Mouse (Mus musculus) embryonic facial prominence, embryonic 15.5 days (tissue): ENCODE measurements around the gene Tmem53. TPM values are rescaled to one million over a fixed set of nuclear protein-coding genes. Genes with fewer than 3 reads are reported as not detected.
"Not testable (repeated sequence)": the region's sequence is repeated elsewhere in the genome, so short reads cannot be mapped to it uniquely, and the experiment has no call there.

ENCODE experiments used
- ATAC-seq: fragments of 200-750 bp; cut with Nextera tagmentation; 2 replicates; pipeline ENCODE4 v1.8.0; 2017; ENCODE audit warnings: low read depth, moderate TSS enrichment; ENCODE audit not compliant: insufficient number of reproducible peaks, low FRiP score, low TSS enrichment
- H3K27ac ChIP-seq: fragments of 300-500 bp; sonication (generic); replicated peaks from 2 replicates; pipeline ENCODE4 v1.5.1; 2015; ENCODE audit warnings: mild to moderate bottlenecking, inconsistent platforms
- H3K27me3 ChIP-seq: fragments of 300-500 bp; sonication (generic); 2 replicates; pipeline ENCODE4 v1.6.1; 2015; ENCODE audit warnings: inconsistent platforms
- H3K36me3 ChIP-seq: fragments of 300-500 bp; sonication (generic); 2 replicates; pipeline ENCODE4 v1.6.1; 2015; ENCODE audit warnings: mild to moderate bottlenecking, inconsistent platforms
- H3K4me1 ChIP-seq: fragments of 300-500 bp; sonication (generic); 2 replicates; pipeline ENCODE4 v1.6.1; 2015; ENCODE audit warnings: inconsistent platforms
- H3K4me2 ChIP-seq: fragments of 300-500 bp; sonication (generic); replicated peaks from 2 replicates; pipeline ENCODE4 v1.6.1; 2015; ENCODE audit warnings: mild to moderate bottlenecking, inconsistent platforms
- H3K4me3 ChIP-seq: fragments of 300-500 bp; sonication (generic); replicated peaks from 2 replicates; pipeline ENCODE4 v1.5.1; 2015; ENCODE audit warnings: mild to moderate bottlenecking, inconsistent platforms
- H3K9ac ChIP-seq: fragments of 300-500 bp; sonication (generic); 2 replicates; pipeline ENCODE4 v1.6.1; 2015; ENCODE audit warnings: inconsistent platforms
- H3K9me3 ChIP-seq: fragments of 300-500 bp; sonication (generic); replicated peaks from 2 replicates; pipeline ENCODE4 v1.6.1; 2016; ENCODE audit warnings: inconsistent platforms
- WGBS: fragments of 180-500 bp; shearing (Covaris S2); methylation state at CpG from one replicate; pipeline ENCODE4 v1.1.7; 2015; 5-methylcytosine and 5-hydroxymethylcytosine counted together
- polyA plus RNA-seq: library from polyadenylated mRNA; unstranded; fragments of >200 nt; fragmentation: Nextera tagmentation; extraction: Ambion mirVana; gene quantifications from 2 replicates; pipeline ENCODE4 v1.2.1, GENCODE M21; 2015

Tmem53 gene
- polyA plus RNA-seq, 1 experiment from 2014 or later, result 24.6 TPM

DNA sequence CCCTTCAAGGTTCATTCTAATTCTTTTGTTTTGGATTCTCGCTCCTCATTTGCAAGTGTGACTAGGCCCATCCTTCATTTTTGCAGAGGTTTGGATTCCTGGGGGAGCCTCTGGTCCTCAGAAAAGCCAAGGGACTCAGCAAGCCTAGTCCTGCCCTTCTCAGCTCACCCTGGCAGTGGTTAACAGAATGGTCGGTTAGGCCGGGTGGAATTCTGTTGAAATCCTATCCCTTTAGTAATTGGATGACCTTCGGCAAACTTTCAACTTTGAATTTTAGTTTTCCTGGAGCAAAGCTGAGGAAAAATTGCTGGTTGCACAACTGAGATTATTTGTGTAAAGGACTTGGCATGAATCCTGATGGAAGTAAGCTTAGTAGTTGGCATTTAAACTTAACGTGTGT lies 600 bp downstream of the Tmem53 start:
- WGBS, result 3% methylated on average over 5 of the region's 5 CpGs
- peak; percentile 41; the same call in 1 of the 2 replicates for ATAC-seq
- peak overlapping the region; percentile 94 for H3K27ac ChIP-seq

DNA sequence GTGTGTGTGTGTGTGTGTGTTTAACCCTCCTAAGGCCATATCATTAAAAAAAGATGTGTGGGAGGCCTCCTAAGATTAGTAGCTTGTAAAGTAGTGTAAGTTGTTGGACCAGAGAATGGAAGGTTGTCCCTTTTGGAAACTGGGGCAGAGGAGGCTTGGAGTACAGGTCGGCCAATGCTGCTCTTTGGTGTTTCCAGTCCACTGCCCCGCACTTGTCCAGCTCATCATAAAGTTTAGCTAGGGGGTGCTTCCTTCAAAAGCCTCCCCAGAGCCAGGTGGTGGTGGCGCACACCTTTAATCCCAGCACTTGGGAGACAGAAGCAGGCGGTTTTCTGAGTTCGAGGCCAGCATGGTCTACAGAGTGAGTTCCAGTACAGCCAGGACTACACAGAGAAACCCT lies 1.0 kb downstream of the Tmem53 start:
- ATAC-seq, result no peak
- Histone ChIP-seq H3K9ac (no peak overlapping the region), H3K4me3 (peak overlapping the region; percentile 64), H3K36me3 (no peaks in the 10 kb centered on the region), H3K27ac (peak overlapping the region; percentile 94), H3K9me3 (no peaks in the 10 kb centered on the region), H3K4me2 (peak overlapping the region; percentile 74), H3K4me1 (peaks cover 34% of the 10 kb centered on the region), H3K27me3 (no peaks in the 10 kb centered on the region)
- 75% methylated on average over 5 of the region's 5 CpGs for WGBS

More for the DNA sequence above, 600 bp downstream of the Tmem53 start:
- peak overlapping the region; percentile 74 for H3K4me2 ChIP-seq
- H3K36me3 ChIP-seq, result no peaks in the 10 kb centered on the region
- no peaks in the 10 kb centered on the region for H3K9me3 ChIP-seq
- peak overlapping the region; percentile 51; the same call in 1 of the 2 replicates for H3K9ac ChIP-seq
- no peaks in the 10 kb centered on the region for H3K27me3 ChIP-seq
- H3K4me1 ChIP-seq, result peaks cover 34% of the 10 kb centered on the region
- H3K4me3 ChIP-seq, result peak overlapping the region; percentile 64

DNA sequence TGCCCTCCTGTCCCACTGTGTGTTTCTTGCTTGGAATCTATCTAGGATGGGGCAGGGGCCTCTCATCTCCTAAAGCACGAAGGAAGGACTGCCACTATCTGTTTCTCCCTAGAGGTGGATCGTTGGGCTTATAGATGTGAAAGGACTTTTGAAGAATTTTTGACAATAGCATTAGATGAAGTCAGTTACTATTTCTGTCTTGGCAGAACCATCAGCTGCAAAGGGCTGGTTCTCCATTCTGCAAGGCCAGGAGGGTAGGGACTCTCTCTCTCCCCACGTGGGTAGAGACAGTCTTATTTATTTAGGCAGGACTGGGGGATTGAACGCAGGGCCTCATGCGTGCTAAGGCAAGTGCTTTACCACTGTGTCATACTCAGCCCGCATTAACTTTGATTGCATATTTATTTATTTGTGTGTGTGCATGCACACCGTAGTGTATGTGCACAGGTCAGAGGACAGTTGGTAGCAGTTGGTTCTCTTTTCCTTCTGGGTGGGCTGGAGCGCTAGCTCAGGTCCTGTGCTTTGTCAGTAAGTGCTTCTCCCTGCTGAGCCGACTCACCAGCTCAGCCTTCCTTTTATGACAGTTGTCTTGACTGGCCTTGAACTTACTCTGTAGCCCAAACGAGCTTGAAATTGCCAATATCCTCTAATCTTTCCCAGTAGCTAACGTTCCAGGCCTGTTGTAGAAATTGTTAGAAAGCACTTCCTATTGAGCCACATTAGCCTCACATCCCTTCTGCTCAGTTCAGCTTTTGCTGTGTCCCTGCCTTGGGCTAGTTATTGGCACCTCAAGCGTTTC lies 1.7 kb downstream of the Tmem53 start:
- peaks cover 34% of the 10 kb centered on the region for H3K4me1 ChIP-seq
- WGBS, result 51% methylated on average over 12 of the region's 12 CpGs
- peak overlapping the region; percentile 74 for H3K4me2 ChIP-seq
- peak overlapping the region; percentile 94 for H3K27ac ChIP-seq
- H3K9me3 ChIP-seq, result no peaks in the 10 kb centered on the region
- no peaks in the 10 kb centered on the region for H3K36me3 ChIP-seq
- no peaks in the 10 kb centered on the region for H3K27me3 ChIP-seq
- ATAC-seq, result no peak
- no peak overlapping the region for H3K9ac ChIP-seq
- no peak overlapping the region for H3K4me3 ChIP-seq

DNA sequence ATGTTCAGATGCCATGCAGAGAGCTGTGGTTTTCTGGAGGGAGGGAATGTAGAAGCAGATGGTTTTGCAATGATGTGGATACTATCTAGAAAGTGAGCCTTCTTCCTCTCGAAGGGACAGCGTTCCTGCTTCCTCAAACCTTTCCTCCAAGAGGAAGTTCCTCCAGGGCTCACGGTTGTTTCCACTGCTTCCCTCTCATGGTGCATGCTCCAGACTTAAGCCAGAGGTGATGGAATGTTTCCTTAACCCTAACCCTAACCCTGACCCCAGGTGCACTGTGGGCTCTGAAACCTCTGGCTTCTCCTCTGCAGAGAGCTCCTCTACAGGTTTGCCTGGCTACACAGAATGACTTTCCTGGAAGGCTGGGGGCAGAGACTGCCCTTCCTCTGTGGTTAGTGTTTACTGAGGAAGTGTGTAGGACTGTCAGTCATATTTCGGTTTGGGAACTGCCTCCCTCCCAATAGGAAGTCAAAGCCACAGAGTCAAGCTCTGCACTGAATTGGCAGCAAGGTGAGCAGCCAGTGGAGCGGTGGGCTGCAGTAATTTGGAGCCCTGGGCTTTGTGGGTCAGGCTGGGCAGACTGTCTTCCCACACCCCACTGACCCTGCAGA lies 2.4 kb downstream of the Tmem53 start:
- H3K27me3 ChIP-seq, result no peaks in the 10 kb centered on the region
- H3K36me3 ChIP-seq, result 0 out of 2 replicates have a peak, but pooled peaks cover 3% of the 10 kb centered on the region
- H3K9me3 ChIP-seq, result no peaks in the 10 kb centered on the region
- ATAC-seq, result no peak
- no peak overlapping the region for H3K4me3 ChIP-seq
- peaks cover 34% of the 10 kb centered on the region for H3K4me1 ChIP-seq
- H3K27ac ChIP-seq, result no peak overlapping the region
- no peak overlapping the region for H3K9ac ChIP-seq
- no peak overlapping the region for H3K4me2 ChIP-seq
- 48% methylated on average over 5 of the region's 5 CpGs for WGBS

DNA sequence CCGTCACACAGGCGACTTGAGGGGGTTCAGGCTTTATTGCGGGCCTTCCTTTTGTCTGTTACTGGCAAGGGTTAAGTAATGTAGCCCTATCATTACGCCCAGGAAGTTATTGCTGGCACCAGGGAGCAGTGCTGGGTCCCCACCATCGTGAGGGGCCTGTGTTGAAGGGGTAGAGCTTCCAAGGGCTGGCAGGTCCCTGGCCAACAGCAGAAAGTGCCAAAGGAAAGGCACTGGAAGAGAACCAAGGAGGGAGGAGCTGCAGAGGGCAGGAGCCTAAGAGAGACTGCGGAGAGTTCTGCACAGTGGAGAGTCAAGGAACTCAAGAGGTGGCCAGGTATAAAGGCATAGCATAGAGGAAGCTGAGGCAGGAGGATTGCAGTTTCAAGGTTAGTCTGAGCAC lies 2.9 kb downstream of the Tmem53 start:
- 0 out of 2 replicates have a peak, but pooled peaks cover 3% of the 10 kb centered on the region for H3K36me3 ChIP-seq
- no peak overlapping the region for H3K4me2 ChIP-seq
- 57% methylated on average over 6 of the region's 6 CpGs for WGBS
- no peak overlapping the region for H3K4me3 ChIP-seq
- no peak overlapping the region for H3K9ac ChIP-seq
- H3K4me1 ChIP-seq, result peaks cover 34% of the 10 kb centered on the region
- H3K9me3 ChIP-seq, result no peaks in the 10 kb centered on the region
- no peak for ATAC-seq
- no peaks in the 10 kb centered on the region for H3K27me3 ChIP-seq
- no peak overlapping the region; the same call in 1 of the 2 replicates for H3K27ac ChIP-seq

DNA sequence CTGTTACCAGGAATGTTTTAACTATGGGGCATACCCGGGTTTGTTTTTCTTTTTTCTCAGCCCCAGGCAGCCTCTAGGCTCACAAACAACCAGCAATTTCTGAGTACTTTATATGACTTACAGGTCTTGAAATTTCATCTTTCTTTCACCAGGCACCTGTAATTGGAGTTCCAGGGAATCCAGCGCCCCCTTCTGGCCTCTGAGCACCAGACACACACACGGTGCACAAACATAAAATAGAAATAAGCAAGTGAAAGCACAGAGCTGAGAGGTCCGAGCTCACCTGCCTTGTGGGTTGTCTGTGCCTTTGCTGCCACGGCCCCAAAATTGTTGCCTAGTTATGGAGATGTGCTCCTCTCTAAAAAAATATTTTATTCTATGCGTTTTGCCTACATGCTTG lies 8.2 kb downstream of the Tmem53 start:
- not testable (repeated sequence) for H3K4me1 ChIP-seq, ATAC-seq, H3K36me3 ChIP-seq, H3K27ac ChIP-seq, H3K9me3 ChIP-seq, H3K4me2 ChIP-seq, H3K4me3 ChIP-seq, H3K27me3 ChIP-seq, H3K9ac ChIP-seq
- 68% methylated on average over 6 of the region's 6 CpGs for WGBS

DNA sequence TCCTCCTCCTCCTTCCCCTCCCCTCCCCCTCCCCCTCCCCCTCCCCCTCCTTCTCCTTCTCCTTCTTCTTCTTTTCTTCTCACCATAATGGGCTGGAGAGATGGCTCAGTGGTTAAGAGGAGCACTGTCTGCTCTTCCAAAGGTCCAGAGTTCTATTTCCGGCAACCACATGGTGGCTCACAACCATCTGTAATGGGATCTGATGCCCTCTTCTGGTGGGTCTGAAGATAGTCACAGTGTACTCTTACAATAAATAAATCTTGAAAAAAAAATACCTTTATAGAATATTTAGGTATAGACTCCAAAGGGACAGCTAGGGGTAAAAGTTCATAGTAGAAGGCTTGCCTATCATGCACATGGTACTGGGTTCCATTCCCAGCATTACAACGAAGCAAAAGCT lies 9.5 kb downstream of the Tmem53 start:
- Histone ChIP-seq H3K9me3 (no peaks in the 10 kb centered on the region), H3K27me3 (no peaks in the 10 kb centered on the region), H3K27ac (no peak overlapping the region), H3K9ac (no peak overlapping the region), H3K4me3 (no peak overlapping the region), H3K4me2 (no peak overlapping the region), H3K4me1 (no peaks in the 10 kb centered on the region), H3K36me3 (0 out of 2 replicates have a peak, but pooled peaks cover 3% of the 10 kb centered on the region)
- 84% methylated on average over 2 of the region's 2 CpGs for WGBS
- ATAC-seq, result no peak

DNA sequence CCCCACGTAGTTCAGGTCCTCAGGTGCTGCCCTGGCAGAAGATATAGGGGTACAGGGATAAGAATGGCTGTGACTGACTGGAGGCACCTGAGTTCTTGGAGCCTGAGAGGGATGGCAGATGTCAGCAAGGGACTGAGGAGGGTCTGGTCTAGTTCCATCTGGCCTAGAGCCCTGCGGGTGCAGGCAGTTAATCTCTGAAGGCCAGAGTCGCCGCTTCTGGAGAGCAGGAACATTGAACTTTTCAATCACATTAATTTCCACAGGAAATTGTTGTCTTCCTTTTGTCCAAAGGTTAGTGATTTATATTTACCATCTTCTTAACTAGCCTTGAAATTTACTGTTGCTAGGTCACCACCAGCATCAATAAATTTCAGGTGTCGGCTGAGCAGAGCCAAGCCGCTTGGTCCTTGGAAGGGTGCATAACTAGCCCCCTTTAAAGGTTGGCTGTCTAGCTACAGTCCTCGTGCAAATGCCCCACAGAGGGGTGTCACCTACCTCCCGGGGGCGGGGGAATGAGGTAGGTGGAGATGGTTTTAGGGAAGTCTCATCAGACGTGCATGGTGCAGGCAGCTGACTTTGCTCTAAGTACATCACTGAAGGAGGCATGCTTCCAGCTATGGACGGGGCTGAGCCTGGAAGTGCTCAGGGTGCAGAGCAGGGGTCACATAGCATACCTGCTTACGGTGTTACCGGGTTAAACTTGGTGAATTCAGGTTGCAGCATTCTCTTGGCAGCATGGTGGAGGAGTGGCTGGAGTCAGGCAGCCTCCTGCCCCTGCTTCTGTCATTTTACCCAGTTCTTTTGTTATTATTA lies 10.6 kb downstream of the Tmem53 start:
- 66% methylated on average over 13 of the region's 13 CpGs for WGBS
- no peak for ATAC-seq
- H3K4me3 ChIP-seq, result no peak overlapping the region

DNA sequence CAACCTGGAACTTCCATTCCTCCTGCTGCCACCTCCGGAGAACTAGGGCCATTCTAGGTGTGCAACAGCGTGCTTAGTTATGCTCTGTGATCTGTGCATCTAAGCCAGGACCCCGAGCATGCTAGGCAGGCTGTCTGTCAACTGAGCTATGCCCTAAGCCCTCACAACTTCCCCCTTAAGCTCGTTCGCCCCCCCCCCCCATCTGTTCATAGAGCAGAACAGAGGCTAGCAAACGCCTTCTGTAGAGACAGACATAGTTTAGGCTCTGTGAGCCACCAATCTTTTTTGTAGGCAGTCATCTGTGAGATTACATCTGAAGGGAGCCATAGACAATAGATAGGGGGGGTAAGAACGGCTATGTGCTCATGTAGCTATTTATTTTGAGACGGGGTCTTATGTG lies 11.2 kb downstream of the Tmem53 start:
- ATAC-seq, result no peak
- H3K36me3 ChIP-seq, result 0 out of 2 replicates have a peak, but pooled peaks cover 4% of the 10 kb centered on the region
- H3K4me3 ChIP-seq, result no peak overlapping the region
- H3K9me3 ChIP-seq, result no peaks in the 10 kb centered on the region
- no peaks in the 10 kb centered on the region for H3K4me1 ChIP-seq
- WGBS, result 71% methylated on average over 8 of the region's 8 CpGs
- H3K9ac ChIP-seq, result no peak overlapping the region
- no peak overlapping the region for H3K4me2 ChIP-seq
- no peaks in the 10 kb centered on the region for H3K27me3 ChIP-seq
- no peak overlapping the region for H3K27ac ChIP-seq

More for the DNA sequence above, 10.6 kb downstream of the Tmem53 start:
- no peaks in the 10 kb centered on the region for H3K27me3 ChIP-seq
- H3K4me2 ChIP-seq, result no peak overlapping the region
- H3K4me1 ChIP-seq, result no peaks in the 10 kb centered on the region
- no peak overlapping the region for H3K27ac ChIP-seq
- 0 out of 2 replicates have a peak, but pooled peaks cover 3% of the 10 kb centered on the region for H3K36me3 ChIP-seq
- H3K9me3 ChIP-seq, result no peaks in the 10 kb centered on the region
- H3K9ac ChIP-seq, result no peak overlapping the region

DNA sequence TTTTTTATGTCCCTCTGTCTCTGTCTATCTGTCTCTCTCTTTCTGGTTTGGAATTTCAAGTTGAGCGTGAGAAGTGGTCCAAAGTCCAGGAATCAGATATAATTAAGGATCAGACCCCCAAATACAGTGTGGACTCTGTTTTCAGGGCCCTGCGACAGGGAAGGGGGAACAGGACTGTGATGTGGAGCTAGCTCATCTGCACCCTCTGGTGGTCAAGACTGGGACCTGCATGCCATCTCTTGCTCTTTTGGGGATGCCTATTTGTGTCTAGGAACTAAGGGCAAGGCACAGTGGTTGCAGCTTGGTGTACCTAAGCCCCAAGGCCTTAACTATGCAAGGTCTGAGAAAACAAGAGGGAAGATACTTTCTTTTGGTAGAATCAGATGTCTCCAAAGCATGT lies 15.5 kb downstream of the Tmem53 start:
- Histone ChIP-seq H3K36me3 (peaks cover 27% of the 10 kb centered on the region), H3K4me1 (no peaks in the 10 kb centered on the region), H3K9me3 (no peaks in the 10 kb centered on the region), H3K9ac (no peak overlapping the region), H3K27me3 (no peaks in the 10 kb centered on the region), H3K4me2 (no peak overlapping the region), H3K4me3 (no peak overlapping the region), H3K27ac (no peak overlapping the region)
- no peak; the same call in 1 of the 2 replicates for ATAC-seq
- 0% methylated on average over 2 of the region's 2 CpGs for WGBS

DNA sequence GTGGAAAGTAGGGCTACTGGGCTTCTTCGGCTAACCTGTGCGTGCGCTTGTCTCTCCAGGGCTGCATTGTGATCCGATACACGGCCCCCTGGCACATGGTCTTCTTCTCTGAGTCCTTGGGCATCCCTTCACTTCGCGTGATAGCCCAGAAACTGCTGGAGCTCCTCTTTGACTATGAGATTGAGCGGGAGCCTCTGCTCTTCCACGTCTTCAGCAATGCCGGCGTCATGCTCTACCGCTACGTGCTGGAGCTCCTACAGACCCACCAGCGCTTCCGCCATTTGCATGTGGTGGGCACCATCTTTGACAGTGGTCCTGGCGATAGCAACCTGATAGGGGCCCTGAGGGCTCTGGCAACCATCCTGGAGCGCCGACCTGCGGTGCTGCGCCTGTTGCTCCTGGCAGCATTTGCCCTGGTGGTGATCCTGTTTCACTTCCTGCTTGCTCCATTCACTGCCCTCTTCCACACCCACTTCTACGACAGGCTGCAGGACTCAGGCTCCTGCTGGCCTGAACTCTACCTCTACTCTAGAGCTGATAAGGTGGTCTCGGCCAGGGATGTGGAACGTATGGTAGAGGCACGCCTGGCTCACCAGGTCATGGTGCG lies 16.2 kb downstream of the Tmem53 start:
- Histone ChIP-seq H3K27me3 (no peaks in the 10 kb centered on the region), H3K4me1 (no peaks in the 10 kb centered on the region), H3K36me3 (peaks cover 34% of the 10 kb centered on the region), H3K27ac (no peak overlapping the region), H3K4me2 (no peak overlapping the region), H3K9me3 (no peaks in the 10 kb centered on the region), H3K9ac (peak overlapping the region; percentile 18; the same call in 1 of the 2 replicates), H3K4me3 (no peak overlapping the region)
- WGBS, result 80% methylated on average over 25 of the region's 25 CpGs
- no peak for ATAC-seq
